Mouse (Mus musculus) liver, embryonic 14.5 days (tissue): ENCODE measurements around the gene Surf6. TPM values are rescaled to one million over a fixed set of nuclear protein-coding genes. Genes with fewer than 3 reads are reported as not detected.

Source experiments
- ATAC-seq: fragments of 200-750 bp; cut with Nextera tagmentation; 2 replicates; pipeline ENCODE4 v1.8.0; 2017; ENCODE audit warnings: moderate number of reproducible peaks, mild to moderate bottlenecking, moderate library complexity; ENCODE audit not compliant: insufficient read depth
- DNase-seq, 3 experiments: peaks; one replicate each; pipeline ENCODE4 v3.0.0-alpha.2; 2012 to 2013; ENCODE audit warnings: low read depth in 3 of 3, low spot score in 3 of 3
- H3K27ac ChIP-seq: fragments of 300-500 bp; sonication (generic); 2 replicates; pipeline ENCODE4 v1.5.1; 2014; ENCODE audit warnings: moderate library complexity, mild to moderate bottlenecking, control low read depth, inconsistent platforms
- H3K27me3 ChIP-seq: fragments of 300-500 bp; sonication (generic); 2 replicates; pipeline ENCODE4 v1.6.1; 2014; ENCODE audit warnings: mild to moderate bottlenecking, low read length, moderate library complexity; ENCODE audit not compliant: control insufficient read depth, insufficient read depth
- H3K36me3 ChIP-seq: fragments of 300-500 bp; sonication (generic); replicated peaks from 2 replicates; pipeline ENCODE4 v1.6.1; 2014; ENCODE audit warnings: low read depth; ENCODE audit not compliant: control insufficient read depth, insufficient read depth
- H3K4me1 ChIP-seq, 2 experiments: fragments of 200-500 bp in 1 of 2; fragments of 300-500 bp in 1 of 2; sonication (generic) in 1 of 2; replicated peaks; 2 replicates each; pipeline ENCODE4 v1.6.1; 2012 to 2014; ENCODE audit warnings: antibody characterized with exemption in 1 of 2, inconsistent platforms in 1 of 2, low read length in 1 of 2; ENCODE audit not compliant: control insufficient read depth in 2 of 2, insufficient read depth in 2 of 2
- H3K4me2 ChIP-seq: fragments of 300-500 bp; sonication (generic); 2 replicates; pipeline ENCODE4 v1.6.1; 2014; ENCODE audit warnings: low read depth, mild to moderate bottlenecking, control low read depth, moderate library complexity
- H3K4me3 ChIP-seq, 2 experiments: fragments of 200-500 bp in 1 of 2; fragments of 300-500 bp in 1 of 2; sonication (generic) in 1 of 2; 2 replicates each; pipeline ENCODE4 v1.5.1; 2012 to 2014; ENCODE audit warnings: low read depth in 2 of 2, low read length in 2 of 2, mild to moderate bottlenecking in 2 of 2, control low read depth in 1 of 2, inconsistent platforms in 1 of 2, moderate library complexity in 1 of 2; ENCODE audit not compliant: insufficient read depth in 1 of 2
- H3K9ac ChIP-seq: fragments of 300-500 bp; sonication (generic); replicated peaks from 2 replicates; pipeline ENCODE4 v1.6.1; 2014; ENCODE audit warnings: mild to moderate bottlenecking, control low read depth, moderate library complexity
- H3K9me3 ChIP-seq: fragments of 300-500 bp; sonication (generic); 2 replicates; pipeline ENCODE4 v1.6.1; 2016; ENCODE audit warnings: low read length, mixed read lengths; ENCODE audit not compliant: control insufficient read depth
- CTCF ChIP-seq: IDR thresholded peaks from 2 replicates; pipeline ENCODE4 v1.5.1; 2016; ENCODE audit warnings: antibody characterized with exemption, low read depth, control low read depth
- EP300 ChIP-seq: IDR thresholded peaks from 2 replicates; pipeline ENCODE4 v1.6.1; 2016; ENCODE audit warnings: antibody characterized with exemption, low read depth
- WGBS: fragments of 180-500 bp; shearing (Covaris S2); extraction: QIAGEN DNeasy Blood & Tissue Kit; methylation state at CpG from one replicate; pipeline ENCODE4 v1.1.7; 2014; ENCODE audit not compliant: insufficient replicate concordance; 5-methylcytosine and 5-hydroxymethylcytosine counted together
- polyA plus RNA-seq, 2 experiments: library from polyadenylated mRNA; depleted of rRNA in 1 of 2; stranded (reverse) in 1 of 2; unstranded in 1 of 2; fragments of >200 nt; fragmentation: Nextera tagmentation in 1 of 2; extraction: Ambion mirVana in 1 of 2; gene quantifications; 2 replicates each; pipeline versions ENCODE4 v1.2.1 to v1.2.3; 2012 to 2014

Surf6 gene
- polyA plus RNA-seq, 2 experiments, result 6.3 to 10.6 TPM

DNA sequence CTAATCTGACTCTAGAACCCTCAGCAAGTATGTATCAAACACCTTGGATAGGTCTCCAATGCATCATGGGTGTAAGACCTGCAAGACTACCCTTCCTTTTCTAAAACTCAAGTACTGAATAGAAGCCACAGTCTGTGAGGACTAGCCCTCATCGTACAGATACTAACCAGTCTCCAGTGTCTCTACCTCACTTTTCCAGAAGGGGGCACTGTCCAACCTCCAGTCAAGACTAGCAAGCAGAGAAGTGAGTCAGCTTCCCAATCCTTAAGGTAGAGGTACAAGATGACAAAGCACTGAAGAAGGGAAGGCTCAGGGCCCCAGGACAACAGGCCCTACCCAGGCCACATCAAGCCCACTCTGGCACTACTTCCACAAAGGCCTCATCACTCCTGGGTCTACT is 27.7 kb upstream of the Surf6 start:
- Histone ChIP-seq H3K4me3 (no peak overlapping the region), H3K4me2 (peak overlapping the region; percentile 8; the same call in 1 of the 2 replicates), H3K9ac (no peak overlapping the region)

DNA sequence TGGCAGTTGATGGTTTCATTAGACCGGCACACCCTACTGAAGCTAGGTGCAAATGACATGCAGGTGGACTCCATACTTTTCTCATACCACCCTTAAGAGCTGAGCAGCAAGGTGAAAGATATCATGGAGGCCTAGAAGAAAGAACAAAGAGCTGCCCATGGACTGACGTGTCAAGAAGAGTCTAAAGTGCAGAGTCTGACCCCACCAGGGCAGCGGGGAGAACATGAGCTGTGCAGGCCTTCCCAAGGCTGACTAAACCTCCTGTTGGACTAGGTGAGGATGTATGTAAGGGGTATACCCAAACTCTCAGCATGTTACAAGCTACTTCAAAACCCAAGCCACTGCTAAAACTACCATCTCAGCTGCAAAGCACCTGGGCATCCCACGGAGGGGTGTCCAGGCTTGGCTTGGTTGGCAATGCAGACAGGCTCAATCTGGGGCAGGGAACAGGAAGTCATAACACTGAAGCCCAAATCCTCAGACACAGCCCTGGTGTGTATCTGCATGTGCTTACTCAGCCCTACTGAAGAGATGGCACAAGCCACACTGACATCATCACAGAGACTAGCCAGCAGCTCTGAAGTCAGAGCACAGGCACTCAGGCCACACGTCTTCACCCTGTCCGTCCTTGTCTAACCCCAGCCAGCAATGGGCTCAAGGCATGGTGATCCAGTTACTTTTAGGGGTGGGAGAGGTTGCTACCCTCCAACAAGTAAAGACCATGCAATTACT is 25.2 kb upstream of the Surf6 start:
- Histone ChIP-seq H3K27me3 (no peaks in the 10 kb centered on the region), H3K9ac (no peak overlapping the region), H3K27ac (no peak overlapping the region), H3K36me3 (peaks cover 48% of the 10 kb centered on the region), H3K4me1 (peaks cover 9 to 15% of the 10 kb centered on the region in 2 experiments), H3K9me3 (no peaks in the 10 kb centered on the region), H3K4me2 (no peak overlapping the region), H3K4me3 (no peak overlapping the region)
- 80% methylated on average over 6 of the region's 6 CpGs for WGBS
- DNase-seq (no peak), ATAC-seq (no peak)
- TF ChIP-seq CTCF (no peak), EP300 (no peak)

More for the DNA sequence above, 27.7 kb upstream of the Surf6 start:
- Histone ChIP-seq H3K36me3 (peaks cover 30% of the 10 kb centered on the region), H3K4me1 (peaks cover 9 to 19% of the 10 kb centered on the region in 2 experiments), H3K27me3 (no peaks in the 10 kb centered on the region), H3K9me3 (no peaks in the 10 kb centered on the region), H3K27ac (0 out of 2 replicates have a peak overlapping the region, but pooled peaks have one; percentile 10)
- no peak for ATAC-seq
- DNase-seq, result peak; percentile 66 to 71 (median 69)
- 21% methylated on average over 1 of the region's 1 CpGs for WGBS
- peak; percentile 89 for TF ChIP-seq CTCF
- TF ChIP-seq EP300, result no peak

DNA sequence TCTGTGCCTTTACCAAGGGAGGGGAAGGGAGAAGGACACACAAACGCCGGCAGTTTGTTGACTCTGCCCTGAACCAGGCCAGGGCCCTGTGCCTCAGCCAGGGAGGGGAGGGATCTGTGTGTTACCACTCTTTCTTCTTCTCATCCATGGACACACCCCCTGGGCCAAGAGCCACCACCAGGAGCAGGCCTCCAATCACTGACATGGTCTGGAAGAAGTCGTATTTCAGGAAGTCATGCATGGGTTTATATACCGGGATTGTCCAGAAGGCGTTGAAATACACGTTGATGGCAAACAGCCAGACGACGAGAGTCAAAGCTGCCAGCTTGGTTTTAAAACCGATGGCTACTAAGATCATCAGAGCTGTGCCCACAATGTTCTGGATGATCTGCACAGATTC is 19.1 kb upstream of the Surf6 start:
- Histone ChIP-seq H3K9me3 (no peaks in the 10 kb centered on the region), H3K36me3 (peaks cover 74% of the 10 kb centered on the region), H3K4me1 (peaks cover 8 to 10% of the 10 kb centered on the region in 2 experiments), H3K27ac (no peak overlapping the region), H3K4me2 (no peak overlapping the region), H3K9ac (no peak overlapping the region), H3K27me3 (no peaks in the 10 kb centered on the region), H3K4me3 (no peak overlapping the region)
- DNase-seq (no peak), ATAC-seq (no peak)
- 70% methylated on average over 9 of the region's 9 CpGs for WGBS
- TF ChIP-seq CTCF (no peak), EP300 (no peak)

DNA sequence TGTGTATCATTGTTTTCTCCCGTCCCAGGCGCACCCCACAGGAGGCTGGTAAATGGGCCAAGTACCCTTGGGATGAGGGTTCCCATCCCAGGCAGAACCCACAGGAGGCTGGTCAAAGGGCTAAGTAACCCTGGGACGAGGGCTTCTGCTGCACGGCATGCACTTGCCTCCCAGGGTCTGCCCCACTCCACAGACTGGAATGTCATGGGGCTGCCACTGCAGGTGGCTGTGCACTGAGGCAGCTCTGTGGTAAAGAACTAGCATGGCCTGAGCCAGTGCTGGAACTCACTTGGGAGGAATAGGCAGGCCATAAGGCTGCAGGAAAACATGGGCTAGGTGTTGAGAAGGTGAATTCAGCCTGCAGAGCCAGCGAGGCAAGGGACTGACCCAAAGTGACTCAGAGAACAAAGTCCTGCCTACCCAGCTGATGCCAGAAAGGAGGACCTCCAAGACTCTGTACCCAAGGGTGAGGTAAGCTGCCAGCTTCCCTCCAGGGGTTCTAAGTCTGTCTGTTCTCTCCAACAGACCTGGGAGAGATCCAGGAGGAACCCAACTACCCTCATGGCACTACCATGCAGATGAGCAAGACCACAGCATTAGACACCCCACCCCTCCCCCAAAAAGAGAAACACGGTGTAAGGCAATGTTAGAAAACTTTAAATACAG is 17.6 kb upstream of the Surf6 start:
- Histone ChIP-seq H3K36me3 (peaks cover 59% of the 10 kb centered on the region), H3K27ac (no peak overlapping the region), H3K4me1 (peaks cover 12 to 14% of the 10 kb centered on the region in 2 experiments), H3K4me2 (no peak overlapping the region), H3K27me3 (no peaks in the 10 kb centered on the region), H3K9ac (no peak overlapping the region), H3K9me3 (no peaks in the 10 kb centered on the region), H3K4me3 (no peak overlapping the region)
- DNase-seq, result no peak
- TF ChIP-seq CTCF (no peak), EP300 (no peak)
- 76% methylated on average over 6 of the region's 6 CpGs for WGBS
- ATAC-seq, result no peak

DNA sequence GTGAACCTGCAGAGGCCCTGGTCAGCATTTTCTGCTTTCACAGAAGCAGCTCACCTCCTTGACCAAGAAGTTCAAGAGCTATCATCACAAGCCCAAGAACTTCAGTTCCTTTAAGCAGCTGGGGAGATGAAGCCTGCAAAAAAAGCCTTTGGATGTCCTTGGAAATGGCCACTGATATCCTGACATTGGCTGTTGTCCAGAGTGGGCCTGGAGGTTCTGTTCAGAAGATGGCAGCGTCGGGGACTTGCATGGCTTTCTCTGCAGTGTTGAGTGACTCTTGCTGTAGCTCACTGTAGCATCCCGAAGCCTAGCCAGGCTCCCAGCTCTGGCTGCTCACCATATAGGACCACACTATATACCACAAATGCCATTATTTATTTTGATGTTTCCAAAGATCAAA is 17.0 kb upstream of the Surf6 start:
- H3K36me3 ChIP-seq, result peaks cover 55% of the 10 kb centered on the region
- no peak overlapping the region for H3K4me2 ChIP-seq
- no peak for TF ChIP-seq CTCF
- no peak for TF ChIP-seq EP300
- H3K4me1 ChIP-seq, result peaks cover 12 to 18% of the 10 kb centered on the region in 2 experiments
- no peaks in the 10 kb centered on the region for H3K9me3 ChIP-seq
- no peak overlapping the region for H3K9ac ChIP-seq
- WGBS, result 76% methylated on average over 3 of the region's 3 CpGs
- H3K4me3 ChIP-seq, result no peak overlapping the region
- ATAC-seq, result no peak
- H3K27ac ChIP-seq, result no peak overlapping the region
- no peak for DNase-seq
- H3K27me3 ChIP-seq, result no peaks in the 10 kb centered on the region
